Mouse (Mus musculus) ES-Bruce4 (cell line): ENCODE measurements around the gene Rbm6. TPM values are rescaled to one million over a fixed set of nuclear protein-coding genes. Genes with fewer than 3 reads are reported as not detected.

ENCODE experiments used
- H3K27ac ChIP-seq: 2 replicates; pipeline ENCODE4 v1.5.1; 2012; ENCODE audit warnings: low read length, inconsistent platforms; ENCODE audit not compliant: insufficient read depth
- H3K27me3 ChIP-seq: 2 replicates; pipeline ENCODE4 v1.6.1; 2012; ENCODE audit warnings: mild to moderate bottlenecking, low read length, inconsistent platforms; ENCODE audit not compliant: control insufficient read depth, poor library complexity, insufficient read depth, severe bottlenecking
- H3K36me3 ChIP-seq: 2 replicates; pipeline ENCODE4 v1.6.1; 2012; ENCODE audit warnings: inconsistent platforms, mild to moderate bottlenecking, low read length, moderate library complexity; ENCODE audit not compliant: control insufficient read depth, poor library complexity, insufficient read depth, severe bottlenecking
- H3K4me1 ChIP-seq: one replicate; pipeline ENCODE4 v1.8.1; 2011; ENCODE audit warnings: low read length; ENCODE audit not compliant: control insufficient read depth, insufficient read depth
- H3K4me3 ChIP-seq: 2 replicates; pipeline ENCODE4 v1.5.1; 2011; ENCODE audit warnings: low read depth, mild to moderate bottlenecking, low read length
- H3K9ac ChIP-seq: 2 replicates; pipeline ENCODE4 v1.6.1; 2012; ENCODE audit warnings: low read depth, mild to moderate bottlenecking, inconsistent platforms; ENCODE audit not compliant: poor library complexity, severe bottlenecking
- H3K9me3 ChIP-seq: replicated peaks from 2 replicates; pipeline ENCODE4 v1.6.1; 2012; ENCODE audit warnings: mild to moderate bottlenecking, low read length, inconsistent platforms; ENCODE audit not compliant: control insufficient read depth, poor library complexity, insufficient read depth, severe bottlenecking
- CTCF ChIP-seq: IDR thresholded peaks from one replicate; pipeline ENCODE4 v1.8.1; 2011; ENCODE audit warnings: low read depth, low read length
- EP300 ChIP-seq: IDR thresholded peaks from 2 replicates; pipeline ENCODE4 v1.6.1; 2011; ENCODE audit warnings: low read depth, low read length; ENCODE audit not compliant: insufficient read depth
- POLR2A ChIP-seq: IDR thresholded peaks from one replicate; pipeline ENCODE4 v1.8.1; 2011; ENCODE audit warnings: low read length; ENCODE audit not compliant: insufficient read depth
- polyA plus RNA-seq: library from polyadenylated mRNA; stranded (reverse); fragments of >200 nt; gene quantifications from 2 replicates; pipeline ENCODE4 v1.2.4, GENCODE M21; 2011; ENCODE audit warnings: low read depth; ENCODE audit not compliant: missing spikeins, insufficient read depth, insufficient read length

The Rbm6 gene
- polyA plus RNA-seq = 115 and 130 TPM in 2 replicates

- H3K9ac ChIP-seq = peak within 1 kb of the TSS; percentile 97
- peaks cover 5% of the 10 kb centered on the region; the same call in 1 of the 2 replicates for H3K36me3 ChIP-seq
- H3K27ac ChIP-seq = peak within 1 kb of the TSS; percentile 51
- no peaks in the 10 kb centered on the region for H3K27me3 ChIP-seq
- TF ChIP-seq CTCF (no peak), EP300 (no peak), POLR2A (no peak)
- H3K4me3 ChIP-seq = peak within 1 kb of the TSS; percentile 100
- no peaks in the 10 kb centered on the region for H3K9me3 ChIP-seq
- H3K4me1 ChIP-seq = no peaks in the 10 kb centered on the region
Observed at GRCm38 (mm10) chr9:107873137-107873536, at the start of gene Rbm6. Gene Rbm6, minus strand, starts transcription at chr9:107873237.

DNA sequence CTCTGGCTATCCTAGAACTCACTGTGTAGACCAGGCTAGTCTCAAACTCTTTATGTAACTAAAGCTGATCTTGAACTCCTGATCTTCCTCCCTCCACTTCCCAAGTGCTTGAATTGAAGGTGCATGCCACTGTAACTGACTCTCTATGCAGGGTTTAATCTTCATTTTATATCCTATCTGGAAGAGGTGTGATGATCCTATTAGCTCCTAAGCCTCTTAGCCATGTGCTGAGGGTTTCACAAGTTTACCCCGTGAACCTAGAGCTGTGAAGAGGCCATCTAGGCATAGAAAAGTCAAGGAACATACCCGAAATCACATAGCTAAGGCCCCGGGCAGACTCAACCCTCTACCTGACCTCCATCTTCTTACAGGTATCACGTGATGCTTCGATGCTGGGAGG is 46.4 kb upstream of the Rbm6 start:
- H3K9ac ChIP-seq = no peak overlapping the region
- no peak overlapping the region for H3K27ac ChIP-seq
- TF ChIP-seq CTCF (no peak), POLR2A (no peak), EP300 (no peak)
- no peaks in the 10 kb centered on the region for H3K27me3 ChIP-seq
- no peaks in the 10 kb centered on the region for H3K36me3 ChIP-seq
- no peaks in the 10 kb centered on the region for H3K9me3 ChIP-seq
- H3K4me3 ChIP-seq = no peak overlapping the region
- peaks cover 2% of the 10 kb centered on the region for H3K4me1 ChIP-seq

DNA sequence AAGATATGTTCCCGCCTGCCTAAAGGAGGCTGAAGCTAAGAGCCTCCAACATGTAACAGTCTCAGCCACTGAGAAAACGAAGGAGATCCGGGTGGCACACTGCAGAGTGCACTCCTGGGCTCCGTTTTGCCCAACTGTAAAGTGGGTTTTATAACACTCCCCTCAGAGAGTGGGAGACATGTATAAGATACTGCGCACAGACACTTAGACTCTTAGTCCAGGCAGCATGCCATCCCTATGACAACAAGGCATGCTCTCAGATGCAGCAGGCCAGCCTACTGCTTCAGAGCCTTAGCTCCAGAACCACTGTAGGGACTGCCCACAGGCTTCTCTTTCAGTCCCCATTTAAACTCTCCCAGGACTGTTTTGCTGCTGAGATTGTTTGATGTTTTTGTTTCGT is 45.8 kb upstream of the Rbm6 start:
- TF ChIP-seq EP300 (no peak), POLR2A (no peak), CTCF (no peak)
- Histone ChIP-seq H3K4me1 (peaks cover 2% of the 10 kb centered on the region), H3K4me3 (no peak overlapping the region), H3K9me3 (no peaks in the 10 kb centered on the region), H3K27me3 (no peaks in the 10 kb centered on the region), H3K27ac (no peak overlapping the region), H3K36me3 (no peaks in the 10 kb centered on the region), H3K9ac (no peak overlapping the region)

GRCm38 (mm10) chr9:107917895-107918608 is 45.0 kb upstream of the Rbm6 start:
- no peak for TF ChIP-seq EP300
- TF ChIP-seq POLR2A = no peak
- TF ChIP-seq CTCF = no peak
- Histone ChIP-seq H3K27ac (no peak overlapping the region), H3K9ac (no peak overlapping the region)

DNA sequence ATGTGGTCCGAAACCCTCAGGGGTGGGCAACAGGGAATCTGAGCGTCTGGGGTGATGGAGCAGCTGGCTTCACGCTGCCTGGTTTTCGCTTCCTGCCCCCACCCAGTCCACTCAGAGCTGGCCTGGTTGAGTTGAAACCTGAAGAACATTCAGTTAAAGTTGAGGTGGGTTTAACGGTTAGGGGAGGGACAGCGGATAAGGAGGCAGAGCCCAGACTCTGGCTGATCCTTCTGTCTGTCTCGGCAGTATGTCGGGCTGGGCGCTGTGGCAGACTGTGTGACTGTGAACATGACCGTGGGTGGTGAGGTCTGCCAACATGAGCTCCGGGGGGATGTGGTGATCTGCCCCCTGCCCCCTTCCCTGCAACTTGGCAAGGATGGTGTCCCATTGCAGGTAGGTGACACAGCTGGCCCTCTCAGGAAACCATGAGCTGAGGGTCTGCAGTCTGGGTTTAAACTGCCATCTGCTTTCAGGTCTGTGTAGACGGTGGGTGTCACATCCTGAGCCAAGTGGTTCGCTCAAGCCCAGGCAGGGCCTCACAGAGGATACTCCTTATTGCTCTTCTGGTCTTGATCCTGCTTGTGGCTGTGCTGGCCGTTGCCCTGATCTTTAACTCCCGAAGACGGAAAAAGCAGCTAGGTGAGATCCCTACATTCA is 41.9 kb upstream of the Rbm6 start:
- no peak overlapping the region for H3K4me3 ChIP-seq
- no peaks in the 10 kb centered on the region for H3K9me3 ChIP-seq
- H3K27ac ChIP-seq = no peak overlapping the region
- peaks cover 2% of the 10 kb centered on the region for H3K4me1 ChIP-seq
- H3K36me3 ChIP-seq = no peaks in the 10 kb centered on the region
- H3K9ac ChIP-seq = no peak overlapping the region
- no peaks in the 10 kb centered on the region for H3K27me3 ChIP-seq
- no peak for TF ChIP-seq POLR2A
- TF ChIP-seq EP300 = no peak
- TF ChIP-seq CTCF = no peak

More at GRCm38 (mm10) chr9:107917895-107918608, 45.0 kb upstream of the Rbm6 start:
- Histone ChIP-seq H3K4me3 (no peak overlapping the region), H3K4me1 (peaks cover 2% of the 10 kb centered on the region), H3K9me3 (no peaks in the 10 kb centered on the region), H3K36me3 (no peaks in the 10 kb centered on the region), H3K27me3 (no peaks in the 10 kb centered on the region)
